9 mouse cellular contexts compared by ENCODE assay signal in genomic region chr2:149973583-149973982, GRCm38 (mm10).
DNase-seq lines count a peak whose midpoint lies in the region; ATAC-seq lines count a peak whose summit lies in the region.
"Had no signal": no experiment of that assay in that cellular context is flagged by ENCODE, and none has a peak within 500 bp of the region (broad histone marks: within the 10 kb centered on the region; RNA-seq: fewer than 3 reads in every experiment).

No protein-coding gene starts in this region.

- no peaks in the 10 kb centered on the region for H3K36me3 ChIP-seq in midbrain, embryonic 15.5 days (replicated peaks)
- H3K36me3 ChIP-seq in midbrain, embryonic 16.5 days (ENCODE audit: control insufficient read depth, insufficient read depth, low read length): no peaks in the 10 kb centered on the region

- H3K27me3 ChIP-seq in midbrain, embryonic 15.5 days (replicated peaks): no peaks in the 10 kb centered on the region
- H3K27me3 ChIP-seq in midbrain, embryonic 16.5 days (ENCODE audit: control insufficient read depth, insufficient read depth, low read depth, low read length): no peaks in the 10 kb centered on the region

- 0 out of 2 replicates have a peak, but pooled peaks have one; percentile 33 for ATAC-seq in midbrain, embryonic 15.5 days (replicated peaks)
- ATAC-seq in midbrain, embryonic 16.5 days: no peak

- no peak overlapping the region for H3K9ac ChIP-seq in midbrain, embryonic 15.5 days
- H3K9ac ChIP-seq in midbrain, embryonic 16.5 days (ENCODE audit: low read depth, low read length): no peak overlapping the region
- H3K9ac ChIP-seq: liver, embryonic 14.5 days had no signal

- H3K9me3 ChIP-seq in midbrain, embryonic 15.5 days: no peaks in the 10 kb centered on the region
- H3K9me3 ChIP-seq in midbrain, embryonic 16.5 days (replicated peaks; ENCODE audit: control insufficient read depth, low read length, poor library complexity, severe bottlenecking): no peaks in the 10 kb centered on the region

- no peak overlapping the region for H3K4me3 ChIP-seq in midbrain, embryonic 15.5 days
- H3K4me3 ChIP-seq in midbrain, embryonic 16.5 days (ENCODE audit: low read depth, low read length): no peak overlapping the region

- peak; percentile 13 to 16 for DNase-seq in cerebellum, postnatal 36 days
- DNase-seq in cerebellum, adult 11-12 months: no peak
- DNase-seq in layer of hippocampus, adult 9-11 months: peak; percentile 33
- DNase-seq in right cerebral cortex, adult 2 months (ENCODE audit: low spot score in 2 of 2): peak; percentile 63 to 68
- DNase-seq in thymus, postnatal 10 days (ENCODE audit: low spot score in 2 of 2): no peak
- no peak for DNase-seq in spleen, postnatal 14 days (ENCODE audit: low spot score in 2 of 2)

- H3K27ac ChIP-seq in midbrain, embryonic 15.5 days: no peak overlapping the region
- H3K27ac ChIP-seq in midbrain, embryonic 16.5 days (ENCODE audit: low read length): no peak overlapping the region
- H3K27ac ChIP-seq: liver, embryonic 14.5 days had no signal

- H3K4me1 ChIP-seq in midbrain, embryonic 15.5 days: no peaks in the 10 kb centered on the region
- H3K4me1 ChIP-seq in midbrain, embryonic 16.5 days (ENCODE audit: control insufficient read depth, insufficient read depth, low read length): no peaks in the 10 kb centered on the region

- 70% methylated on average over 6 of the region's 6 CpGs for WGBS in midbrain, embryonic 15.5 days
- WGBS in midbrain, embryonic 16.5 days: 65% methylated on average over 6 of the region's 6 CpGs

- no peak overlapping the region for H3K4me2 ChIP-seq in midbrain, embryonic 15.5 days
- H3K4me2 ChIP-seq in midbrain, embryonic 16.5 days (ENCODE audit: low read length): no peak overlapping the region

Comparison
In these comparisons a context has a peak if more than half of its experiments do, and no peak if none do; other contexts are left out.
1. DNase-seq: peak in cerebellum, postnatal 36 days (2 of 2), layer of hippocampus, adult 9-11 months (single experiment) and right cerebral cortex, adult 2 months (2 of 2); none in cerebellum, adult 11-12 months (single experiment), thymus, postnatal 10 days (0 of 2) and spleen, postnatal 14 days (0 of 2).